Mouse (Mus musculus) limb, embryonic 12.5 days (tissue): Measurements from ENCODE around the gene Clcnka. TPM values are rescaled to one million over a fixed set of nuclear protein-coding genes. Genes with fewer than 3 reads are reported as not detected.

Source experiments
- ATAC-seq: fragments of 200-750 bp; cut with Nextera tagmentation; 2 replicates; pipeline ENCODE4 v1.8.0; 2017; ENCODE audit warnings: low read depth, moderate TSS enrichment; ENCODE audit not compliant: insufficient number of reproducible peaks, insufficient read depth, low FRiP score, low TSS enrichment
- H3K27ac ChIP-seq: fragments of 300-500 bp; sonication (generic); 2 replicates; pipeline ENCODE4 v1.5.1; 2016; ENCODE audit warnings: mild to moderate bottlenecking, moderate library complexity
- H3K27me3 ChIP-seq: fragments of 300-500 bp; sonication (generic); 2 replicates; pipeline ENCODE4 v1.6.1; 2016; ENCODE audit warnings: mild to moderate bottlenecking, moderate library complexity
- H3K36me3 ChIP-seq: fragments of 300-500 bp; sonication (generic); 2 replicates; pipeline ENCODE4 v1.6.1; 2016; ENCODE audit warnings: mild to moderate bottlenecking, moderate library complexity
- H3K4me1 ChIP-seq: fragments of 300-500 bp; sonication (generic); replicated peaks from 2 replicates; pipeline ENCODE4 v1.6.1; 2016
- H3K4me2 ChIP-seq: fragments of 300-500 bp; sonication (generic); 2 replicates; pipeline ENCODE4 v1.6.1; 2016; ENCODE audit warnings: mild to moderate bottlenecking, moderate library complexity
- H3K4me3 ChIP-seq: fragments of 300-500 bp; sonication (generic); replicated peaks from 2 replicates; pipeline ENCODE4 v1.5.1; 2016; ENCODE audit warnings: mild to moderate bottlenecking
- H3K9ac ChIP-seq: fragments of 300-500 bp; sonication (generic); replicated peaks from 2 replicates; pipeline ENCODE4 v1.6.1; 2016; ENCODE audit warnings: mild to moderate bottlenecking, moderate library complexity
- H3K9me3 ChIP-seq: fragments of 300-500 bp; sonication (generic); 2 replicates; pipeline ENCODE4 v1.6.1; 2016; ENCODE audit warnings: mild to moderate bottlenecking, moderate library complexity
- WGBS: fragments of 180-500 bp; shearing (Covaris S2); methylation state at CpG from one replicate; pipeline ENCODE4 v1.1.7; 2016; 5-methylcytosine and 5-hydroxymethylcytosine counted together
- polyA plus RNA-seq: library from polyadenylated mRNA; unstranded; fragments of >200 nt; fragmentation: Nextera tagmentation; extraction: Ambion mirVana; gene quantifications from 2 replicates; pipeline ENCODE4 v1.2.1, GENCODE M21; 2016

Gene Clcnka
- polyA plus RNA-seq, 1 experiment from 2014 or later = 0.46 TPM

- WGBS = 75% methylated on average over 12 of the region's 12 CpGs
Observed at GRCm38 (mm10) chr4:141397861-141398260, 663 bp downstream of the Clcnka start.

GRCm38 (mm10) chr4:141394751-141395150 lies 3.8 kb downstream of the Clcnka start:
- Histone ChIP-seq H3K9ac (no peak overlapping the region), H3K9me3 (no peaks in the 10 kb centered on the region), H3K27me3 (peaks cover 23% of the 10 kb centered on the region), H3K4me1 (peaks cover 18% of the 10 kb centered on the region), H3K27ac (no peak overlapping the region), H3K4me3 (0 out of 2 replicates have a peak overlapping the region, but pooled peaks have one; percentile 9), H3K4me2 (peak overlapping the region; percentile 39), H3K36me3 (no peaks in the 10 kb centered on the region)
- 13% methylated on average over 16 of the region's 16 CpGs for WGBS
- ATAC-seq = no peak

More at GRCm38 (mm10) chr4:141397861-141398260, 663 bp downstream of the Clcnka start:
- Histone ChIP-seq H3K4me3 (no peak overlapping the region), H3K4me2 (no peak overlapping the region), H3K27me3 (peaks cover 18% of the 10 kb centered on the region), H3K9me3 (no peaks in the 10 kb centered on the region), H3K9ac (no peak overlapping the region), H3K36me3 (no peaks in the 10 kb centered on the region), H3K27ac (no peak overlapping the region), H3K4me1 (peaks cover 18% of the 10 kb centered on the region)
- ATAC-seq = no peak

GRCm38 (mm10) chr4:141391293-141391692 lies 7.2 kb downstream of the Clcnka start:
- no peak overlapping the region for H3K4me3 ChIP-seq
- no peak overlapping the region for H3K27ac ChIP-seq
- H3K36me3 ChIP-seq = no peaks in the 10 kb centered on the region
- no peak for ATAC-seq
- H3K9me3 ChIP-seq = no peaks in the 10 kb centered on the region
- H3K4me2 ChIP-seq = no peak overlapping the region
- 81% methylated on average over 12 of the region's 12 CpGs for WGBS
- peaks cover 15% of the 10 kb centered on the region for H3K27me3 ChIP-seq
- H3K9ac ChIP-seq = no peak overlapping the region
- H3K4me1 ChIP-seq = peaks cover 7% of the 10 kb centered on the region; the same call in 1 of the 2 replicates

GRCm38 (mm10) chr4:141389366-141390150 lies 9.0 kb downstream of the Clcnka start:
- no peak overlapping the region for H3K4me2 ChIP-seq
- H3K36me3 ChIP-seq = no peaks in the 10 kb centered on the region
- no peak for ATAC-seq
- no peak overlapping the region for H3K27ac ChIP-seq
- WGBS = 66% methylated on average over 18 of the region's 18 CpGs
- H3K4me1 ChIP-seq = peaks cover 9% of the 10 kb centered on the region
- H3K9me3 ChIP-seq = no peaks in the 10 kb centered on the region
- no peak overlapping the region for H3K4me3 ChIP-seq
- no peak overlapping the region for H3K9ac ChIP-seq
- H3K27me3 ChIP-seq = peaks cover 16% of the 10 kb centered on the region

- no peak overlapping the region for H3K4me2 ChIP-seq
- no peaks in the 10 kb centered on the region for H3K9me3 ChIP-seq
- H3K9ac ChIP-seq = no peak overlapping the region
- 63% methylated on average over 5 of the region's 5 CpGs for WGBS
- no peak overlapping the region for H3K27ac ChIP-seq
- no peak for ATAC-seq
- H3K27me3 ChIP-seq = peaks cover 28% of the 10 kb centered on the region
- no peaks in the 10 kb centered on the region for H3K36me3 ChIP-seq
- no peak overlapping the region for H3K4me3 ChIP-seq
- peaks cover 15% of the 10 kb centered on the region for H3K4me1 ChIP-seq
Observed at GRCm38 (mm10) chr4:141387933-141388332, 10.6 kb downstream of the Clcnka start.

- no peak for ATAC-seq
Observed at GRCm38 (mm10) chr4:141387093-141387784, 11.3 kb downstream of the Clcnka start.

GRCm38 (mm10) chr4:141386150-141386549 lies 12.4 kb downstream of the Clcnka start:
- peaks cover 41% of the 10 kb centered on the region for H3K27me3 ChIP-seq
- no peak overlapping the region for H3K4me3 ChIP-seq
- 66% methylated on average over 7 of the region's 7 CpGs for WGBS
- H3K9me3 ChIP-seq = no peaks in the 10 kb centered on the region
- H3K9ac ChIP-seq = no peak overlapping the region
- H3K27ac ChIP-seq = no peak overlapping the region
- no peaks in the 10 kb centered on the region for H3K36me3 ChIP-seq
- no peak for ATAC-seq
- peaks cover 24% of the 10 kb centered on the region for H3K4me1 ChIP-seq
- no peak overlapping the region for H3K4me2 ChIP-seq

More at GRCm38 (mm10) chr4:141387093-141387784, 11.3 kb downstream of the Clcnka start:
- WGBS = 18% methylated on average over 5 of the region's 5 CpGs
- Histone ChIP-seq H3K4me2 (no peak overlapping the region), H3K27ac (no peak overlapping the region), H3K9ac (no peak overlapping the region), H3K36me3 (no peaks in the 10 kb centered on the region), H3K27me3 (peaks cover 30% of the 10 kb centered on the region), H3K4me1 (peaks cover 22% of the 10 kb centered on the region), H3K9me3 (no peaks in the 10 kb centered on the region), H3K4me3 (no peak overlapping the region)

GRCm38 (mm10) chr4:141385275-141385674 lies 13.2 kb downstream of the Clcnka start:
- H3K27ac ChIP-seq = no peak overlapping the region
- WGBS = 0% methylated on average over 7 of the region's 7 CpGs
- H3K9ac ChIP-seq = no peak overlapping the region
- H3K9me3 ChIP-seq = no peaks in the 10 kb centered on the region
- peaks cover 50% of the 10 kb centered on the region for H3K27me3 ChIP-seq
- no peak overlapping the region for H3K4me3 ChIP-seq
- peak overlapping the region; percentile 40 for H3K4me2 ChIP-seq
- H3K36me3 ChIP-seq = no peaks in the 10 kb centered on the region
- peaks cover 24% of the 10 kb centered on the region for H3K4me1 ChIP-seq
- ATAC-seq = no peak

GRCm38 (mm10) chr4:141382406-141382805 lies 16.1 kb downstream of the Clcnka start:
- Histone ChIP-seq H3K27me3 (peaks cover 58% of the 10 kb centered on the region), H3K9ac (peak overlapping the region; percentile 50), H3K4me2 (peak overlapping the region; percentile 63), H3K9me3 (no peaks in the 10 kb centered on the region), H3K4me1 (peaks cover 24% of the 10 kb centered on the region), H3K27ac (no peak overlapping the region), H3K36me3 (no peaks in the 10 kb centered on the region), H3K4me3 (peak overlapping the region; percentile 39)
- 2% methylated on average over 23 of the region's 25 CpGs for WGBS
- ATAC-seq = peak; percentile 24; the same call in 1 of the 2 replicates

- Histone ChIP-seq H3K4me3 (no peak overlapping the region), H3K4me2 (no peak overlapping the region), H3K27ac (no peak overlapping the region), H3K9ac (0 out of 2 replicates have a peak overlapping the region, but pooled peaks have one; percentile 18), H3K27me3 (peaks cover 52% of the 10 kb centered on the region), H3K36me3 (no peaks in the 10 kb centered on the region), H3K9me3 (no peaks in the 10 kb centered on the region), H3K4me1 (peaks cover 19% of the 10 kb centered on the region)
- ATAC-seq = no peak
- 68% methylated on average over 8 of the region's 8 CpGs for WGBS
Observed at GRCm38 (mm10) chr4:141379674-141380073, 18.9 kb downstream of the Clcnka start.

- ATAC-seq = no peak
- no peak overlapping the region for H3K4me3 ChIP-seq
- peaks cover 11% of the 10 kb centered on the region for H3K4me1 ChIP-seq
- no peak overlapping the region for H3K9ac ChIP-seq
- peaks cover 32% of the 10 kb centered on the region for H3K27me3 ChIP-seq
- H3K27ac ChIP-seq = no peak overlapping the region
- no peak overlapping the region for H3K4me2 ChIP-seq
- no peaks in the 10 kb centered on the region for H3K9me3 ChIP-seq
- WGBS = 88% methylated on average over 5 of the region's 5 CpGs
- no peaks in the 10 kb centered on the region for H3K36me3 ChIP-seq
Observed at GRCm38 (mm10) chr4:141372426-141372825, 26.1 kb downstream of the Clcnka start.
